Mouse (Mus musculus) heart, embryonic 10.5 days (tissue): Measurements from ENCODE around the gene Fbxo4. TPM values are rescaled to one million over a fixed set of nuclear protein-coding genes. Genes with fewer than 3 reads are reported as not detected.

Experiments used
- DNase-seq: peaks from one replicate; pipeline ENCODE4 v3.0.0-alpha.2; 2017; ENCODE audit warnings: low spot score
- H3K27ac ChIP-seq: fragments of 300-500 bp; sonication (generic); 2 replicates; pipeline ENCODE4 v1.5.1; 2016; ENCODE audit warnings: mild to moderate bottlenecking
- H3K27me3 ChIP-seq: fragments of 300-500 bp; sonication (generic); 2 replicates; pipeline ENCODE4 v1.6.1; 2016; ENCODE audit warnings: mild to moderate bottlenecking; ENCODE audit not compliant: poor library complexity, insufficient read depth, severe bottlenecking
- H3K36me3 ChIP-seq: fragments of 300-500 bp; sonication (generic); 2 replicates; pipeline ENCODE4 v1.6.1; 2016; ENCODE audit warnings: mild to moderate bottlenecking, moderate library complexity
- H3K4me1 ChIP-seq: fragments of 300-500 bp; sonication (generic); 2 replicates; pipeline ENCODE4 v1.6.1; 2016; ENCODE audit warnings: mild to moderate bottlenecking
- H3K4me3 ChIP-seq: fragments of 300-500 bp; sonication (generic); 2 replicates; pipeline ENCODE4 v1.5.1; 2016; ENCODE audit warnings: mild to moderate bottlenecking, moderate library complexity
- H3K9me3 ChIP-seq: fragments of 300-500 bp; sonication (generic); 2 replicates; pipeline ENCODE4 v1.6.1; 2016; ENCODE audit warnings: mild to moderate bottlenecking, moderate library complexity
- WGBS: fragments of 180-500 bp; shearing (Covaris S2); methylation state at CpG from one replicate; pipeline ENCODE4 v1.1.7; 2016; 5-methylcytosine and 5-hydroxymethylcytosine counted together
- polyA plus RNA-seq: library from polyadenylated mRNA; unstranded; fragments of >200 nt; fragmentation: Nextera tagmentation; extraction: Ambion mirVana; gene quantifications from 2 replicates; pipeline ENCODE4 v1.2.1, GENCODE M21; 2016

Gene Fbxo4
- polyA plus RNA-seq, result 8.8 and 10.0 TPM in 2 replicates

- H3K27ac ChIP-seq, result peak within 1 kb of the TSS; percentile 99
- H3K4me1 ChIP-seq, result 0 out of 2 replicates have a peak, but pooled peaks cover 8% of the 10 kb centered on the region
- H3K4me3 ChIP-seq, result peak within 1 kb of the TSS; percentile 79
- H3K36me3 ChIP-seq, result peaks cover 30% of the 10 kb centered on the region
- no peaks in the 10 kb centered on the region for H3K9me3 ChIP-seq
- DNase-seq, result peak; percentile 84
- under 1% methylated on average over 59 of the region's 61 CpGs for WGBS
- no peaks in the 10 kb centered on the region for H3K27me3 ChIP-seq
Observed at GRCm38 (mm10) chr15:3979061-3979848, at the start of gene Fbxo4. Gene Fbxo4, minus strand, starts transcription at chr15:3979573.

DNA sequence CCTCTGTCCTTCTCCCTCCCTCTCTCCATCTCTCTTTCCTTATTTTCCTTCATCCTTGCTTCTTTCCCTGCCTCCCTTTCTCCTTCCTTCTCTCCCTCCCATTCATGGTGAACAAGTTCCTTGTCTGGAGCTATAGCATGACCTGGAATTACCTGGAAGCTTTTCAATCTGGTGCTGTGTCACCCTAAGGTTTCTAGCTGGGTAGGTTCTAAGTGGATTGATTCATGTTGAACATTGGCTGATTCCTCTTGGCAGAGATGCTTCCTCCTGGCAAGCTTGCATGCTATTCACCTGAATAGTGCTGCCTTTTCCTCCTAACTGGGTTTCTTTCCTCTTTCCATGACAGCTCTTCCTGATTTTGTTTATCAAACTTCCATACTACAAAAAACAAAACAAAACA is 49.6 kb upstream of the Fbxo4 start:
- no peak for DNase-seq
- Histone ChIP-seq H3K4me3 (no peak overlapping the region), H3K27me3 (no peaks in the 10 kb centered on the region), H3K27ac (no peak overlapping the region), H3K4me1 (peaks cover 41% of the 10 kb centered on the region), H3K9me3 (no peaks in the 10 kb centered on the region), H3K36me3 (no peaks in the 10 kb centered on the region)

DNA sequence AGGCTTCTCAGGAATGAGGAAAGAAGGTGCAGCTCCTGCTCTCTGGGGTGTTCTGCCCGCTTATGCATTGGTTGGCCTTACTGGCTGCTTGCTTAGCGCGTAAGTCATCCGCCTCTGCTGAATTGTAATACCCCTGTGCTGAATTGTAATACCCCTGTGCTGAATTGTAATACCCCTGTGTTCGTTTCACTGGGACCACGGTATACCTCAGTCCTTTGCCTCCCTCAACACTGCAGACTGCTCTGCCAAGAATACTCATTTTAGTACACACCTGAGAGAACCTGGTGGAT is 49.0 kb upstream of the Fbxo4 start:
- WGBS, result 84% methylated on average over 6 of the region's 6 CpGs
- Histone ChIP-seq H3K4me3 (peak overlapping the region; percentile 85), H3K36me3 (no peaks in the 10 kb centered on the region), H3K9me3 (no peaks in the 10 kb centered on the region), H3K27me3 (no peaks in the 10 kb centered on the region), H3K4me1 (peaks cover 37% of the 10 kb centered on the region), H3K27ac (peak overlapping the region; percentile 42; the same call in 1 of the 2 replicates)
- DNase-seq, result no peak

DNA sequence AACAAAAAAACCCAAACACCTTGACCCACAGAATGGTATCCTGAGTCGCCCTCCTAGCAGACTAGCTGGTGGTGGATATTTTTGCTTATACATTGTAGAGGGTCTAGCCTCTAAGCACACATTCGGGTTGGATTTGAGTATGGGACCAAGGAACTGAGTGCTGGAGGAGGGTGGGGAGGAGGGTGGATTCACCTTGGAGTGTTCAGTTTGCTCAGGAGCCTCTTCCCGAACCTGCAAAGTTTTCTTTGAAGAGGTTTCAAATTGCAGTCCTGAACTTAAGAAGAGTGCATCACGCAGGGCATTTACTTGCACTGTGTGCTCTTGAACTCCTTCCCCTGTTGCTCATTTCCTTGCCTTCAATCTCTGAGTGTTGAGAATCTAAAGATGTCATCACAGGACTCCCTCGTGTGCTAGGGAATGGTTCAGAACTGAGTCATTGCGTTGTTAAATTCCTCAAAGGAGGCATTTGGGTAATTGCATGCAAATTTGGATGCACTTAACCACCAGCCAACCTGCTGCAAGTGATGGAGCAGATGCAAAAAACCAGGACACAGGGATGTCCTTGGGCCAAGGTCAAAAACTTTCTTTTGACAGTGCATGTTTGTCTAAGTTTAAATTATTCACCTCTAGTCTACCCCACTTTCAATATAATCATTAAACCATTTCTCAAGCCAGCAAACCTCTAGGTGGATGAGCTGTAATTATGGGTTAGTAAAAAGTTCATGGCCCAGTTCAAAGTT is 48.5 kb upstream of the Fbxo4 start:
- no peak for DNase-seq
- H3K4me1 ChIP-seq, result peaks cover 32% of the 10 kb centered on the region
- H3K27ac ChIP-seq, result peak overlapping the region; percentile 96
- no peaks in the 10 kb centered on the region for H3K36me3 ChIP-seq
- H3K9me3 ChIP-seq, result no peaks in the 10 kb centered on the region
- WGBS, result 10% methylated on average over 6 of the region's 6 CpGs
- peak overlapping the region; percentile 85 for H3K4me3 ChIP-seq
- no peaks in the 10 kb centered on the region for H3K27me3 ChIP-seq

GRCm38 (mm10) chr15:4026831-4027584 is 47.6 kb upstream of the Fbxo4 start:
- Histone ChIP-seq H3K27me3 (no peaks in the 10 kb centered on the region), H3K4me1 (peaks cover 23% of the 10 kb centered on the region), H3K27ac (peak overlapping the region; percentile 96), H3K9me3 (no peaks in the 10 kb centered on the region), H3K36me3 (no peaks in the 10 kb centered on the region), H3K4me3 (peak overlapping the region; percentile 85)
- DNase-seq, result peak; percentile 89
- WGBS, result under 1% methylated on average over 64 of the region's 65 CpGs

DNA sequence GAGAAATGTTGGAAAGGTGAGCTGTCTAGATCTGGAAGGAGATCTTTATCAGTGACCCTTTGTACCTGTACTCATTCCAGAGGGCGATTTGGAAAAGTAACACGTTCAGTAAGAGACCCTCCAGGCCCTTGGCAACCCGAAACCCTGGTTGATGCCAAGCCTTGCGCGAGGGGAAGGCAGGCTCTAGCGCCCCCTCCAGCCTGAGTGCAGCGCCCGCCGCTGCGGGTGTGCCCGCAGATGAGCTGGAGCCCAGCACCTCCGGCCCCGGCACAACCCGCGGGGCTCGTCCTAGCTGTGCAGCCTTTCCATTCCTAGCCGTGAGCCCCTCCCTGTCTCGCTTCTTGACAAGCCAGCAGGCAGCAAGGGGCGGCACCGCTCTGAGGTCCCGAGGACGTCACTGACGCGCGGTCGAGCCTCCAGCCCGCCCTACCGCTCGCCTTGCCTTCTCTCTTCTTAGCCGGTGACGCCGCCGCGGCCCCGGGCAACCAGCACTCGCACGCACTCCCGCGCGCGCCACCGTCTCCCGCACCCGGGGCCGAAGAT is 46.9 kb upstream of the Fbxo4 start, which contains the start of gene Oxct1:
TSS of gene Oxct1 (plus strand) at position 153 of the 543 bp plus-strand sequence.
- peak within 1 kb of the TSS; percentile 96 for H3K27ac ChIP-seq
- no peaks in the 10 kb centered on the region for H3K27me3 ChIP-seq
- WGBS, result 0% methylated on average over 45 of the region's 45 CpGs
- no peaks in the 10 kb centered on the region for H3K9me3 ChIP-seq
- H3K4me3 ChIP-seq, result peak within 1 kb of the TSS; percentile 85
- peak; percentile 96 for DNase-seq
- H3K36me3 ChIP-seq, result no peaks in the 10 kb centered on the region
- H3K4me1 ChIP-seq, result peaks cover 19% of the 10 kb centered on the region

- DNase-seq, result no peak
- Histone ChIP-seq H3K4me1 (peaks cover 16% of the 10 kb centered on the region), H3K36me3 (no peaks in the 10 kb centered on the region), H3K27ac (peak overlapping the region; percentile 96), H3K27me3 (no peaks in the 10 kb centered on the region), H3K4me3 (peak overlapping the region; percentile 85), H3K9me3 (no peaks in the 10 kb centered on the region)
- 52% methylated on average over 11 of the region's 11 CpGs for WGBS
Observed at GRCm38 (mm10) chr15:4025508-4025904, 46.1 kb upstream of the Fbxo4 start.

GRCm38 (mm10) chr15:4024726-4025507 is 45.5 kb upstream of the Fbxo4 start:
- WGBS, result 82% methylated on average over 13 of the region's 13 CpGs
- Histone ChIP-seq H3K27ac (no peak overlapping the region), H3K4me3 (no peak overlapping the region), H3K4me1 (peaks cover 16% of the 10 kb centered on the region), H3K36me3 (no peaks in the 10 kb centered on the region), H3K9me3 (no peaks in the 10 kb centered on the region), H3K27me3 (no peaks in the 10 kb centered on the region)
- DNase-seq, result no peak

DNA sequence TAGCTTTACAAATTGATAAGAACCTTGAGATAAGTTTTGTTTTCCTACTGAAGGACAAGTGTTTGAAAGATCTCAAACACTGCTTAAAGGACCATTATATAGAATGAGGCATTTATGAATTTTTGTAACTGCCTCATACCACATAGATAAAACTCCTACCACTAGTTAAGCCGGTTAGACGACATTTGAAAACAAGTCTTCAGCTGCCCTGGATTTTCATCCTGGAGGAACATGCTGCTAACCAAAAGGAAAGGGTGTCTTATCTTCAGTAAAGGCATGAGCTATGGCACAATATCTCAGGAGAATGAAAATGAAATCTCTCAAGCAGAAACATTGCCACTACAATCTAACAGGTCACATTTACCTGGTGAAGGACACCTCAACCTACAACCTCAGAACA is 44.4 kb upstream of the Fbxo4 start:
- no peak overlapping the region for H3K27ac ChIP-seq
- 89% methylated on average over 2 of the region's 2 CpGs for WGBS
- no peak for DNase-seq
- H3K4me3 ChIP-seq, result no peak overlapping the region
- H3K27me3 ChIP-seq, result no peaks in the 10 kb centered on the region
- no peaks in the 10 kb centered on the region for H3K36me3 ChIP-seq
- H3K4me1 ChIP-seq, result peaks cover 16% of the 10 kb centered on the region
- no peaks in the 10 kb centered on the region for H3K9me3 ChIP-seq

DNA sequence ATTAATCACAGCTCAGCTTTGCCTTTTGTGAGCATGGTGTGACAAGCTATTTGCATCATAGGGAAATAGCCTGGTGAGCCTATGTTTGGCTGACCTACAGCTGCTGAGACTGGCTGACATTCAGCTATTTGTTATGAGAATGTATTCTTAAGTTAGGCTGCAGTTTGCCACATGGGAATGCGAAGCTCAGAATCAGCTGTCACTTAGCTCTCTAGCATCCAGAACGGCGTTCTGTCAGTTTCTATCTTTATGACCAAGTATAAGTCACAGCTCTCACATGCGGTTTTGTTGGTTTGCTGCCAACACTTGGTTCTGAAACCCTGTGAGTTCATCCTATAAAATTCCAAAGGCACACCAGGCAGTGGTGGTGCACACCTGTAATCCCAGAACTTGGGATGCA is 41.3 kb upstream of the Fbxo4 start:
- Histone ChIP-seq H3K4me3 (no peak overlapping the region), H3K27ac (no peak overlapping the region), H3K27me3 (no peaks in the 10 kb centered on the region), H3K9me3 (no peaks in the 10 kb centered on the region), H3K36me3 (no peaks in the 10 kb centered on the region), H3K4me1 (peaks cover 7% of the 10 kb centered on the region; the same call in 1 of the 2 replicates)
- WGBS, result 74% methylated on average over 4 of the region's 4 CpGs
- no peak for DNase-seq

DNA sequence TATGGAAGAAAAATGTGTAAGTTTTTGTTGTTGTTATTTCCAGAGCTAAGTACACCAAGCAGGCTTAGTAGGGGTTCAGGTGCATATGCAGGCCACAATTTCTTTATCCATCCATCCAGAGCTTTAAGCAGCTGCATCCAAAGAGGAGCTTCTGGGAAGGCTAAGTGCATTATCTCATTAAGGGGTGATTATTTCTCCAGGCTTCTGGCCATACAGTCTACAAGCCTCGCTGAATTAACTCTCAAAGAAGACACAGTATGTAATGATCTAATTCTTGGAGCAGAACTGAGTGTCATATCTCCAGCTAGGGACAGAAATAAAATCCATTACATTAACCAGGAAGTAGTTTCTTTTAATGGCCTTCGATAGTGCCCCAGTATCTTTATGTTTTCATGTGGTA is 34.5 kb upstream of the Fbxo4 start:
- Histone ChIP-seq H3K4me3 (no peak overlapping the region), H3K36me3 (no peaks in the 10 kb centered on the region), H3K27me3 (no peaks in the 10 kb centered on the region), H3K9me3 (no peaks in the 10 kb centered on the region), H3K27ac (no peak overlapping the region), H3K4me1 (no peaks in the 10 kb centered on the region)
- 82% methylated on average over 2 of the region's 2 CpGs for WGBS
- no peak for DNase-seq

DNA sequence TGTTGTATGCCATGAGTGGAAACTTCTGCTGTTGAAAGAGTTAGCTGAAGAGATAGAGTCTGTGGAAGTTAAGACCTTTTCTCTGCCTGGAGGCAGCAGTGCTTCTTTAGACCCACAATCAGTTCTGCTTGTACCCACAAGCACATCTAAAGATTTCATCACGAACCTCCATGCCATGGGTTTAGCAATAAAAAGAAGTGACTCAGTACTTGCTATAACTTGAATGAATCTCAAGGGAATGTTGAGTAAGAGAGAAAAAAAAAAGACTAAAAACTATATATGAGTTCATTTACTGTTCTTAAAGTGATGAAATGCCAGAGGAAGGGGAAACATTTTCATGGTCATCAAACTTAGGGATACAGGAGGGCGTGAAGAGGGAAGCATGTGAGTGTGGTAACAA is 21.2 kb upstream of the Fbxo4 start:
- no peak for DNase-seq
- Histone ChIP-seq H3K36me3 (no peaks in the 10 kb centered on the region), H3K27ac (no peak overlapping the region), H3K4me1 (no peaks in the 10 kb centered on the region), H3K4me3 (no peak overlapping the region), H3K9me3 (peaks cover 5% of the 10 kb centered on the region; the same call in 1 of the 2 replicates), H3K27me3 (no peaks in the 10 kb centered on the region)
- 77% methylated on average over 2 of the region's 2 CpGs for WGBS
